In genomic region chr5:131794411-131795133, GRCm38 (mm10) we compare ENCODE assay signal across 9 mouse cellular contexts.
DNase-seq lines count a peak whose midpoint lies in the region; ATAC-seq and TF ChIP-seq lines count a peak whose summit lies in the region.
"Had no signal": no experiment of that assay in that cellular context is flagged by ENCODE, and none has a peak within 500 bp of the region (broad histone marks: within the 10 kb centered on the region; RNA-seq: fewer than 3 reads in every experiment).

No protein-coding gene starts in this region.

- no peaks in the 10 kb centered on the region for H3K9me3 ChIP-seq in hindbrain, embryonic 16.5 days (ENCODE audit: control insufficient read depth, low read length)
- H3K9me3 ChIP-seq in midbrain, embryonic 13.5 days, result no peaks in the 10 kb centered on the region
- H3K9me3 ChIP-seq: liver, embryonic 13.5 days had no signal

- H3K4me3 ChIP-seq in cortical plate, adult 2 months (ENCODE audit: insufficient read depth, low read length), result no peak overlapping the region
- H3K4me3 ChIP-seq in hindbrain, embryonic 16.5 days (ENCODE audit: low read length), result no peak overlapping the region
- no peak overlapping the region for H3K4me3 ChIP-seq in midbrain, embryonic 13.5 days (replicated peaks)
- H3K4me3 ChIP-seq: liver, embryonic 13.5 days had no signal

- peak; percentile 33 for TF ChIP-seq CTCF in cortical plate, adult 2 months (IDR thresholded peaks at IDR 0.05; ENCODE audit: extremely low read depth, insufficient read depth, low read length)

- peak; percentile 72 to 81 for DNase-seq in cerebellum, adult 18-20 months
- no peak for DNase-seq in thymus, postnatal 36 days
- no peak for DNase-seq in urinary bladder, postnatal 10 days (ENCODE audit: low spot score)
- no peak for DNase-seq in gastrocnemius, adult 18-20 months (ENCODE audit: low spot score)
- no peak for DNase-seq in lung, adult 18-20 months
- DNase-seq: liver, embryonic 13.5 days had no signal

- H3K4me2 ChIP-seq in hindbrain, embryonic 16.5 days (ENCODE audit: low read length), result peak overlapping the region; percentile 18
- peak overlapping the region; percentile 30 for H3K4me2 ChIP-seq in midbrain, embryonic 13.5 days (replicated peaks)
- H3K4me2 ChIP-seq: liver, embryonic 13.5 days had no signal

- ATAC-seq in hindbrain, embryonic 16.5 days, result peak; percentile 89
- ATAC-seq in midbrain, embryonic 13.5 days, result peak; percentile 86

- peaks cover 9% of the 10 kb centered on the region for H3K4me1 ChIP-seq in cortical plate, adult 2 months (ENCODE audit: control insufficient read depth, insufficient read depth, low read length)
- H3K4me1 ChIP-seq in hindbrain, embryonic 16.5 days (ENCODE audit: control insufficient read depth, insufficient read depth, low read depth, low read length), result peaks cover 24% of the 10 kb centered on the region
- peaks cover 60% of the 10 kb centered on the region for H3K4me1 ChIP-seq in midbrain, embryonic 13.5 days (replicated peaks)
- H3K4me1 ChIP-seq: liver, embryonic 13.5 days had no signal

- 0 out of 2 replicates have a peak, but pooled peaks have one; percentile 8 for TF ChIP-seq POLR2A in cortical plate, adult 2 months (IDR thresholded peaks at IDR 0.05; ENCODE audit: extremely low read depth, insufficient read depth, low read length)

- 15% methylated on average over 18 of the region's 18 CpGs for WGBS in hindbrain, embryonic 16.5 days
- WGBS in midbrain, embryonic 13.5 days, result 24% methylated on average over 18 of the region's 18 CpGs

- no peaks in the 10 kb centered on the region for H3K36me3 ChIP-seq in hindbrain, embryonic 16.5 days (ENCODE audit: control insufficient read depth, insufficient read depth, low read length)
- H3K36me3 ChIP-seq in midbrain, embryonic 13.5 days, result no peaks in the 10 kb centered on the region
- H3K36me3 ChIP-seq: liver, embryonic 13.5 days had no signal

- 0 out of 2 replicates have a peak overlapping the region, but pooled peaks have one; percentile 9 for H3K9ac ChIP-seq in hindbrain, embryonic 16.5 days (ENCODE audit: low read depth, low read length)
- peak overlapping the region; percentile 36; the same call in 1 of the 2 replicates for H3K9ac ChIP-seq in midbrain, embryonic 13.5 days (replicated peaks)
- H3K9ac ChIP-seq: liver, embryonic 13.5 days had no signal

- no peaks in the 10 kb centered on the region for H3K27me3 ChIP-seq in hindbrain, embryonic 16.5 days (replicated peaks; ENCODE audit: control insufficient read depth, insufficient read depth, low read length)
- peaks cover 5% of the 10 kb centered on the region; the same call in 1 of the 2 replicates for H3K27me3 ChIP-seq in midbrain, embryonic 13.5 days
- H3K27me3 ChIP-seq: liver, embryonic 13.5 days had no signal

- peak overlapping the region; percentile 67 for H3K27ac ChIP-seq in cortical plate, adult 2 months (ENCODE audit: insufficient read depth, low read length)
- peak overlapping the region; percentile 68 for H3K27ac ChIP-seq in hindbrain, embryonic 16.5 days (ENCODE audit: low read depth, low read length)
- peak overlapping the region; percentile 82 for H3K27ac ChIP-seq in midbrain, embryonic 13.5 days
- H3K27ac ChIP-seq: liver, embryonic 13.5 days had no signal

Comparison
In these comparisons a context has a peak if more than half of its experiments do, and no peak if none do; other contexts are left out.
1. DNase-seq: peak in cerebellum, adult 18-20 months (2 of 2); none in thymus, postnatal 36 days (0 of 2), urinary bladder, postnatal 10 days (single experiment), gastrocnemius, adult 18-20 months (single experiment) and lung, adult 18-20 months (0 of 2).
2. Peak in every context shown above with its lines, with median percentiles within 50 percentile points of each other: H3K27ac ChIP-seq.